Mouse (Mus musculus): ENCODE data around the gene Tenm2. TPM values are rescaled to one million over a fixed set of nuclear protein-coding genes. Genes with fewer than 3 reads are reported as not detected.
A peak's percentile ranks its signal among the peaks of the same experiment; 100 is the strongest.

The Tenm2 gene
- polyA plus RNA-seq, 1 experiment from 2014 or later: 0.12 TPM

DNA sequence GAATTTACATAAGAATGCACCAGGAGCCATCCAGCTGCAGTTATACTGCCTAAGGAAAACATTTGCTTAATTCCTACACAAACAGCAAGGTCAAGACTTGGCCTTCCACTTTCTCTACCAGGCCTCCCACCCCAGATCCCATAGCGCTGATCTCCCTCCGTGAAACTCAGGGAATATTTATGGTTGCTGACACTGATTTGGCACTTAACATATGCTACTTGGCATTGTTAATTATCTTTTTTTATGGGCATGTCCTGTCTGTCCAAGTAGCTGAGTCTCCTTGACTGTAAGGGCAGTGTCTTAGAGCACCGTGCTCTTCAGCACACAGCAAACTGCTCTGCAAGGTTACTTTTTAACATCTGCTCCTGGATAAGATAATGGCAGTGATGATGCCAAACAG is 238.1 kb downstream of the Tenm2 start:
- H3K4me2 ChIP-seq (replicated peaks; ENCODE audit: low read depth): no peak overlapping the region
- TF ChIP-seq CTCF (IDR thresholded peaks at IDR 0.05; ENCODE audit: low read depth): no peak
- H3K9ac ChIP-seq (ENCODE audit: low read depth, low read length): no peak overlapping the region
- no peaks in the 10 kb centered on the region for H3K36me3 ChIP-seq (ENCODE audit: control insufficient read depth, insufficient read depth)
- H3K27me3 ChIP-seq (replicated peaks; ENCODE audit: control insufficient read depth, insufficient read depth, low read length): no peaks in the 10 kb centered on the region
- 23% methylated on average over 3 of the region's 3 CpGs for WGBS
- H3K4me3 ChIP-seq (ENCODE audit: low read depth, low read length): no peak overlapping the region
- H3K9me3 ChIP-seq (ENCODE audit: control insufficient read depth): no peaks in the 10 kb centered on the region
- ATAC-seq: no peak
- H3K27ac ChIP-seq (ENCODE audit: low read depth, low read length): no peak overlapping the region
- H3K4me1 ChIP-seq (replicated peaks; ENCODE audit: control insufficient read depth, insufficient read depth, low read length): no peaks in the 10 kb centered on the region

DNA sequence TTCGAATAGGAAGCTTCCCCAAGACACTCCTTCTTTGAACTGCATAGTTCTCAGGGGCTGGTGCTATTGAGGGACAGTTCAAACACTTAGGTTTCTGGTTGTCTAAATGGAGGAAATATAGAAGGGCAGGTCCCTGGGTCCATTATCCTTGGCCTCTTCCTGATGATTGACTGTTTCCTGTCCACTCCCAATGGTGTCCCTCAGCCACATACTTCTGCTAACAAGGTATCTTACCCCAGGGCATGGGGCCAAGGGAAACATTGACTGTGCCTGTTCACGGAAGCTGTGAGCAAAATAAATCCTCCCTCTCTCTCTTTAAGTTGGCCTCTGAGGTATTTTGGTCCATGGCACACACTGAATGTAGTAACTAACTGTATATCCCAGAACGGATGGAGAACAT is 244.9 kb downstream of the Tenm2 start:
- H3K9me3 ChIP-seq (ENCODE audit: control insufficient read depth): no peaks in the 10 kb centered on the region
- no peak for ATAC-seq
- TF ChIP-seq CTCF (IDR thresholded peaks at IDR 0.05; ENCODE audit: low read depth): no peak
- no peaks in the 10 kb centered on the region for H3K27me3 ChIP-seq (replicated peaks; ENCODE audit: control insufficient read depth, insufficient read depth, low read length)
- H3K36me3 ChIP-seq (ENCODE audit: control insufficient read depth, insufficient read depth): no peaks in the 10 kb centered on the region
- H3K4me2 ChIP-seq (replicated peaks; ENCODE audit: low read depth): no peak overlapping the region
- 73% methylated on average over 3 of the region's 3 CpGs for WGBS
- no peak overlapping the region for H3K27ac ChIP-seq (ENCODE audit: low read depth, low read length)
- no peak overlapping the region for H3K9ac ChIP-seq (ENCODE audit: low read depth, low read length)
- no peak overlapping the region for H3K4me3 ChIP-seq (ENCODE audit: low read depth, low read length)
- no peaks in the 10 kb centered on the region for H3K4me1 ChIP-seq (replicated peaks; ENCODE audit: control insufficient read depth, insufficient read depth, low read length)

DNA sequence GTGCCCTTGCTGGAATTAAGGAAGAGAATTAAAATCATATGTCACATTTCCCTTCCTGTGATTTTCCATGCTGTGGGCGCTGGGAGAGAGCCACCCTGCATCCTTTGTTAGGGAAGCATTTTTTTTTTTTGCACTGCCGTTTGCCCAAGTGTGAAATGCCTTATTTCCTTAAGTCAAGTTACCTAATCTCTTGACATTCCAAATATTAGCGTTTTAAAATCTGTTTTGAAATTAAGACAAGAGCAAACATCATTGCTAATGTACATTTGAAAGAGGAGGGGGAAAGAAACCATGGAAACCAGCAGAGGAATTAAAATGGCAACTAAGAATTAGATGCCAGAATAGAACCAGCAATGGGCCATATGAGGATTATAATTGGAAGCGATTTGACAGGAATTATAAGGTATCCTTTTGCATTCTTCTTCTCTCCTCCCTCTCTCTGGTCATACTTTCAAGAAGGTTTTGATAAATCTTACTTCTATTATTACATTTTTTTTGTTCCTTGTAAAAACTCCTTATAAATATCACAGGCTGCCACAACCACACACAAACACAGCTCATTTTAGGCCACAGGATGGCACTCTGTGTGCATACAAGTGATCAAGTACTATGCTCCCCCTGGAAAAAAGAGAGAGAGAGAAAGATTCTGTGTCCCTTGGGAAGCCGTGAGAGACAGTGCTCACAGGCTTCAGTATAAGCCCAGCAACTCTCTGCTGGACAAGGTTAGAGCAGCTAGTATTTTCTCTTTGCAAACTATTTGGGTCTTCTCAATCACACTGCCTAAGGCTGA is 246.8 kb downstream of the Tenm2 start:
- H3K9me3 ChIP-seq (ENCODE audit: control insufficient read depth): no peaks in the 10 kb centered on the region
- H3K27me3 ChIP-seq (replicated peaks; ENCODE audit: control insufficient read depth, insufficient read depth, low read length): no peaks in the 10 kb centered on the region
- H3K27ac ChIP-seq (ENCODE audit: low read depth, low read length): no peak overlapping the region
- H3K36me3 ChIP-seq (ENCODE audit: control insufficient read depth, insufficient read depth): no peaks in the 10 kb centered on the region
- H3K9ac ChIP-seq (ENCODE audit: low read depth, low read length): no peak overlapping the region
- no peak overlapping the region for H3K4me3 ChIP-seq (ENCODE audit: low read depth, low read length)
- H3K4me1 ChIP-seq (replicated peaks; ENCODE audit: control insufficient read depth, insufficient read depth, low read length): no peaks in the 10 kb centered on the region
- H3K4me2 ChIP-seq (replicated peaks; ENCODE audit: low read depth): no peak overlapping the region
- TF ChIP-seq CTCF (IDR thresholded peaks at IDR 0.05; ENCODE audit: low read depth): peak; percentile 59
- no peak for ATAC-seq
- WGBS: 43% methylated on average over 5 of the region's 5 CpGs

DNA sequence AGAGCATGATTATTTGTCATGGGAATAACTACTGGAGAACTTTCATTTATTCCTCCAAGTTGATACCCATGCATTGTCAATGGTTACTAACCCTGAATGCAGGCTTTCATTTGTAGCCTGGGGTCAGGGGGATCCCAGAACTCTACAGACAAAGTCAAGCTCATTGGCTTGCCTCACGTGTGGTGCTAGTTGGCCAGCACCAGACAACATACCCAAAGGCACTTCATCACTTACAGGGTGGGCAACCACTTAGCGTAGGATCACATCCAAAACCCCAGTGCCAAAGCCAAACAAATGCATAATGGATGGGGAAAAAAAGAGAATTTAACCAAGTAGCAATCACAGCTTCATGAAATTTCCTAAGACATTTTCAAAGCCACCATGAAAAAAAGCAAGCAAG is 261.6 kb downstream of the Tenm2 start:
- Histone ChIP-seq H3K4me1 (replicated peaks; ENCODE audit: control insufficient read depth, insufficient read depth, low read length) (no peaks in the 10 kb centered on the region), H3K27ac (ENCODE audit: low read depth, low read length) (no peak overlapping the region), H3K36me3 (ENCODE audit: control insufficient read depth, insufficient read depth) (no peaks in the 10 kb centered on the region), H3K4me3 (ENCODE audit: low read depth, low read length) (no peak overlapping the region), H3K4me2 (replicated peaks; ENCODE audit: low read depth) (no peak overlapping the region), H3K27me3 (replicated peaks; ENCODE audit: control insufficient read depth, insufficient read depth, low read length) (no peaks in the 10 kb centered on the region), H3K9me3 (ENCODE audit: control insufficient read depth) (no peaks in the 10 kb centered on the region), H3K9ac (ENCODE audit: low read depth, low read length) (no peak overlapping the region)
- no peak for ATAC-seq
- 74% methylated on average over 2 of the region's 2 CpGs for WGBS
- no peak for TF ChIP-seq CTCF (IDR thresholded peaks at IDR 0.05; ENCODE audit: low read depth)

DNA sequence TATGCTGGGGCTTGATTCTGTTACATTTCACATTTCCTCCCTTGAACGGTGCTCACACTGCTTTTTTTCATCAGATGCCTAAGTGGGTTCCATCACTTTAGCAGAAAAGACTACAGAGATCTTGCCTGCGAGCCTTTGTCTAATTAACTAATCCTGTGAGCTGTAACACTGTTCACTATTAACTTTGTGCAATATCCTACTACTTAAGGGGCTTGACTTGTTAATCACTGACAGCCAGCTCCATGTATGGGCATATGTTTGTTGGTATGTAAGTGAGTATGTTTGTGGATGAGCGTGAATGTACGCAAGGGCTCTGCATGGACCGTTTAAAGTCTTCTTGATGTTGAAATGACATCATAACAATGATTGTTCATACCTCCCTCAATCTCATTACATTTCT is 277.7 kb downstream of the Tenm2 start:
- TF ChIP-seq CTCF (IDR thresholded peaks at IDR 0.05; ENCODE audit: low read depth): no peak
- H3K9ac ChIP-seq (ENCODE audit: low read depth, low read length): no peak overlapping the region
- H3K27ac ChIP-seq (ENCODE audit: low read depth, low read length): no peak overlapping the region
- no peak overlapping the region for H3K4me3 ChIP-seq (ENCODE audit: low read depth, low read length)
- H3K4me1 ChIP-seq (replicated peaks; ENCODE audit: control insufficient read depth, insufficient read depth, low read length): no peaks in the 10 kb centered on the region
- WGBS: 77% methylated on average over 5 of the region's 5 CpGs
- no peaks in the 10 kb centered on the region for H3K9me3 ChIP-seq (ENCODE audit: control insufficient read depth)
- no peak for ATAC-seq
- no peaks in the 10 kb centered on the region for H3K27me3 ChIP-seq (replicated peaks; ENCODE audit: control insufficient read depth, insufficient read depth, low read length)
- no peak overlapping the region for H3K4me2 ChIP-seq (replicated peaks; ENCODE audit: low read depth)
- no peaks in the 10 kb centered on the region for H3K36me3 ChIP-seq (ENCODE audit: control insufficient read depth, insufficient read depth)

DNA sequence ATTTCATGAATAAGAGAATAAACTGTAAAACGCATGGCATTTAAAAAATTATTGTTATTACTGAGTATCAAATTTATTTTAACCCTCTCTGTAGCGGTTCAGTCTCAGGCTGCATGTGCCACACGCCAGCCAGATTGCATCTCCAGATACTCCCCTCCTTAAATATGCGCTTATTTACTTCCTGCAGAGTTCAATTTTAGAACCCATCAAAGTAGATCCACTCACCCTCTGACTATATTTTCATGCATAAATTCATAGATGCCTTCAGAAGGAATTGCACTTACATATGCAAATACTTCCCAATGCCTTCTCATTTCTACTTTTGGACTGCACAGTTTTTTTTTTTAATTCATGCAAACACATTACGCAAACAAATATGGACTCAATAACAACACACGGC is 294.3 kb downstream of the Tenm2 start:
- WGBS: 90% methylated on average over 6 of the region's 6 CpGs
- no peaks in the 10 kb centered on the region for H3K9me3 ChIP-seq (ENCODE audit: control insufficient read depth)
- H3K4me2 ChIP-seq (replicated peaks; ENCODE audit: low read depth): no peak overlapping the region
- no peaks in the 10 kb centered on the region for H3K27me3 ChIP-seq (replicated peaks; ENCODE audit: control insufficient read depth, insufficient read depth, low read length)
- no peaks in the 10 kb centered on the region for H3K36me3 ChIP-seq (ENCODE audit: control insufficient read depth, insufficient read depth)
- H3K9ac ChIP-seq (ENCODE audit: low read depth, low read length): no peak overlapping the region
- TF ChIP-seq CTCF (IDR thresholded peaks at IDR 0.05; ENCODE audit: low read depth): no peak
- H3K27ac ChIP-seq (ENCODE audit: low read depth, low read length): no peak overlapping the region
- no peak overlapping the region for H3K4me3 ChIP-seq (ENCODE audit: low read depth, low read length)
- no peak for ATAC-seq
- H3K4me1 ChIP-seq (replicated peaks; ENCODE audit: control insufficient read depth, insufficient read depth, low read length): no peaks in the 10 kb centered on the region

All from intestine, postnatal 0 days (tissue).